Mouse (Mus musculus): Measurements from ENCODE around the gene Atg101. TPM values are rescaled to one million over a fixed set of nuclear protein-coding genes. Genes with fewer than 3 reads are reported as not detected.

Atg101 gene
- 116 and 119 TPM in 2 replicates for total RNA-seq (2012; rRNA removed)

GRCm38 (mm10) chr15:101283911-101284750 is at the start of gene Atg101:
TSS of gene Atg101 (plus strand) at chr15:101284272.
- peak; percentile 85 for DNase-seq (ENCODE audit: low read depth, low spot score)
- TF ChIP-seq CHD2 (IDR thresholded peaks at IDR 0.05; ENCODE audit: low read depth, low read length): no peak
- TF ChIP-seq HCFC1 (IDR thresholded peaks at IDR 0.05; ENCODE audit: borderline replicate concordance, insufficient read depth, low read length): peak; percentile 68; the same call in 1 of the 2 replicates
- TF ChIP-seq ZC3H11A (IDR thresholded peaks at IDR 0.05; ENCODE audit: borderline replicate concordance, low read depth, low read length): no peak
- peak within 1 kb of the TSS; percentile 75 to 77 for H3K4me3 ChIP-seq (ENCODE audit: insufficient read depth in 1 of 2, low read depth in 1 of 2, low read length in 2 of 2, poor library complexity in 1 of 2, severe bottlenecking in 1 of 2)
- no peaks in the 10 kb centered on the region for H3K9me3 ChIP-seq (ENCODE audit: control insufficient read depth, insufficient read depth, low read depth, low read length)
- H3K4me1 ChIP-seq (ENCODE audit: control insufficient read depth in 2 of 2, insufficient read depth in 2 of 2, low read length in 2 of 2, poor library complexity in 1 of 2): peaks cover 2 to 11% of the 10 kb centered on the region in 2 experiments; a peak in 3 of 4 replicates
- peak within 1 kb of the TSS; percentile 85 for H3K9ac ChIP-seq (ENCODE audit: insufficient read depth, low read depth, low read length, poor library complexity, severe bottlenecking)
- peak within 1 kb of the TSS; percentile 85 for H3K27ac ChIP-seq (ENCODE audit: insufficient read depth, low read depth, low read length, poor library complexity, severe bottlenecking)
- in situ Hi-C loops (cut with MboI; ENCODE audit: low sequenced_read_pairs in 2 of 2, unreplicated experiment in 2 of 2): no loop called here
- peaks cover 20% of the 10 kb centered on the region for H3K36me3 ChIP-seq (ENCODE audit: control insufficient read depth, insufficient read depth, low read length, poor library complexity, severe bottlenecking)

DNA sequence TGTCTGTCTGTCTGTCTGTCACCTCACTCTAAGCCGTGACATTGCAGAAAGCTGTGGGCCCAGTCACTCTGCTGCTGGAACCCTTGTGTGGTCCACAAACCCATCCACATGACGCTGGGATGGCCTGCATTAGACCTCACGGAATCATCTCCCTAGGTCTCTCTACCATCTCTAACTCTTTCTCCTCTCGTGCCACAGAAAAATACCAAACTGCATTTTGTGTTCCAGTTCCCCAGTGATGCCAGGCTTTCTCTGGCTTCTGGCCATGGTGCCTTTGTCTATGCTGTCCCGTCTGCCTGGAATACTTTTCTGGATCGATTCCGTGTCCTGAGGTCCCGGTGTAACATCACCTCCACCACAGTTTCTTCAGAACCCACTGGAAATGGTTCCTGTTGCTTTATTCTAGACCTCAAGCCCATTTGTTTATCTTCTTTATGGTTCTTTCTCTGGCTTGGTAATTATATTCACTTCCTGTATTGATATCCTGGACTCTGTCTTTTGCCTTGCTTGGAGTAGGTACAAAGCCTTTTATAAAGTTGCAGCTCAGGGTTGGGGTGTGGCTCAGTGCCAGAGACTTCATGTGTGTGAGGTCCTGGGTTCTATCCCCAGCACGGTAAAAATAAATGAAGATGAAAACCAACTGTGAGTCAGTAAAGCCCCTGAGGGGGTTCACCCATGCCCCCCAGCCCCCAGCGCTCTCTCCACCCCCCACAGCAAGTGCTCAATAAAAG is 49.3 kb upstream of the Atg101 start:
- H3K4me1 ChIP-seq (ENCODE audit: control insufficient read depth in 2 of 2, insufficient read depth in 2 of 2, low read length in 2 of 2, poor library complexity in 1 of 2): peaks cover 5 to 37% of the 10 kb centered on the region in 2 experiments
- no peaks in the 10 kb centered on the region for H3K9me3 ChIP-seq (ENCODE audit: control insufficient read depth, insufficient read depth, low read depth, low read length)
- H3K4me3 ChIP-seq (ENCODE audit: insufficient read depth in 1 of 2, low read depth in 1 of 2, low read length in 2 of 2, poor library complexity in 1 of 2, severe bottlenecking in 1 of 2): no peak overlapping the region
- peak overlapping the region; percentile 20; the same call in 1 of the 2 replicates for H3K27ac ChIP-seq (ENCODE audit: insufficient read depth, low read depth, low read length, poor library complexity, severe bottlenecking)
- TF ChIP-seq HCFC1 (IDR thresholded peaks at IDR 0.05; ENCODE audit: borderline replicate concordance, insufficient read depth, low read length): no peak
- no peak for TF ChIP-seq ZC3H11A (IDR thresholded peaks at IDR 0.05; ENCODE audit: borderline replicate concordance, low read depth, low read length)
- TF ChIP-seq MAFK (IDR thresholded peaks at IDR 0.05; ENCODE audit: insufficient read depth, low read depth, low read length): no peak
- TF ChIP-seq CHD2 (IDR thresholded peaks at IDR 0.05; ENCODE audit: low read depth, low read length): no peak
- no peak for TF ChIP-seq ZNF384 (IDR thresholded peaks at IDR 0.05; ENCODE audit: low read depth, low read length)
- H3K36me3 ChIP-seq (ENCODE audit: control insufficient read depth, insufficient read depth, low read length, poor library complexity, severe bottlenecking): peaks cover 8% of the 10 kb centered on the region; the same call in 1 of the 2 replicates
- DNase-seq (ENCODE audit: low read depth, low spot score): no peak
- in situ Hi-C loops (cut with MboI; ENCODE audit: low sequenced_read_pairs in 2 of 2, unreplicated experiment in 2 of 2): no loop called here
- H3K9ac ChIP-seq (ENCODE audit: insufficient read depth, low read depth, low read length, poor library complexity, severe bottlenecking): no peak overlapping the region

- in situ Hi-C loops (cut with MboI; ENCODE audit: low sequenced_read_pairs in 2 of 2, unreplicated experiment in 2 of 2): no loop called here
- Histone ChIP-seq H3K9ac (ENCODE audit: insufficient read depth, low read depth, low read length, poor library complexity, severe bottlenecking) (no peak overlapping the region), H3K36me3 (ENCODE audit: control insufficient read depth, insufficient read depth, low read length, poor library complexity, severe bottlenecking) (peaks cover 8% of the 10 kb centered on the region; the same call in 1 of the 2 replicates), H3K9me3 (ENCODE audit: control insufficient read depth, insufficient read depth, low read depth, low read length) (no peaks in the 10 kb centered on the region), H3K4me1 (ENCODE audit: control insufficient read depth in 2 of 2, insufficient read depth in 2 of 2, low read length in 2 of 2, poor library complexity in 1 of 2) (peaks cover 5 to 39% of the 10 kb centered on the region in 2 experiments), H3K4me3 (ENCODE audit: insufficient read depth in 1 of 2, low read depth in 1 of 2, low read length in 2 of 2, poor library complexity in 1 of 2, severe bottlenecking in 1 of 2) (no peak overlapping the region), H3K27ac (ENCODE audit: insufficient read depth, low read depth, low read length, poor library complexity, severe bottlenecking) (no peak overlapping the region)
- DNase-seq (ENCODE audit: low read depth, low spot score): no peak
- no peak for TF ChIP-seq CHD2 (IDR thresholded peaks at IDR 0.05; ENCODE audit: low read depth, low read length)
- TF ChIP-seq ZNF384 (IDR thresholded peaks at IDR 0.05; ENCODE audit: low read depth, low read length): no peak
- TF ChIP-seq HCFC1 (IDR thresholded peaks at IDR 0.05; ENCODE audit: borderline replicate concordance, insufficient read depth, low read length): no peak
- no peak for TF ChIP-seq ZC3H11A (IDR thresholded peaks at IDR 0.05; ENCODE audit: borderline replicate concordance, low read depth, low read length)
- no peak for TF ChIP-seq MAFK (IDR thresholded peaks at IDR 0.05; ENCODE audit: insufficient read depth, low read depth, low read length)
These were observed 48.8 kb upstream of the Atg101 start for GRCm38 (mm10) chr15:101235342-101235698.

- Histone ChIP-seq H3K9me3 (ENCODE audit: control insufficient read depth, insufficient read depth, low read depth, low read length) (no peaks in the 10 kb centered on the region), H3K4me1 (ENCODE audit: control insufficient read depth in 2 of 2, insufficient read depth in 2 of 2, low read length in 2 of 2, poor library complexity in 1 of 2) (peaks cover 5 to 38% of the 10 kb centered on the region in 2 experiments), H3K9ac (ENCODE audit: insufficient read depth, low read depth, low read length, poor library complexity, severe bottlenecking) (no peak overlapping the region), H3K4me3 (ENCODE audit: insufficient read depth in 1 of 2, low read depth in 1 of 2, low read length in 2 of 2, poor library complexity in 1 of 2, severe bottlenecking in 1 of 2) (no peak overlapping the region), H3K27ac (ENCODE audit: insufficient read depth, low read depth, low read length, poor library complexity, severe bottlenecking) (no peak overlapping the region), H3K36me3 (ENCODE audit: control insufficient read depth, insufficient read depth, low read length, poor library complexity, severe bottlenecking) (peaks cover 4% of the 10 kb centered on the region; the same call in 1 of the 2 replicates)
- no peak for DNase-seq (ENCODE audit: low read depth, low spot score)
- in situ Hi-C loops (cut with MboI; ENCODE audit: low sequenced_read_pairs in 2 of 2, unreplicated experiment in 2 of 2): no loop called here
- no peak for TF ChIP-seq ZC3H11A (IDR thresholded peaks at IDR 0.05; ENCODE audit: borderline replicate concordance, low read depth, low read length)
- no peak for TF ChIP-seq MAFK (IDR thresholded peaks at IDR 0.05; ENCODE audit: insufficient read depth, low read depth, low read length)
- TF ChIP-seq ZNF384 (IDR thresholded peaks at IDR 0.05; ENCODE audit: low read depth, low read length): no peak
- no peak for TF ChIP-seq CHD2 (IDR thresholded peaks at IDR 0.05; ENCODE audit: low read depth, low read length)
- TF ChIP-seq HCFC1 (IDR thresholded peaks at IDR 0.05; ENCODE audit: borderline replicate concordance, insufficient read depth, low read length): no peak
These were observed 48.2 kb upstream of the Atg101 start for GRCm38 (mm10) chr15:101235728-101236327.
